Mouse (Mus musculus): ENCODE data around the gene Adamts16. TPM values are rescaled to one million over a fixed set of nuclear protein-coding genes. Genes with fewer than 3 reads are reported as not detected.
"Not testable (repeated sequence)": the region's sequence is repeated elsewhere in the genome, so short reads cannot be mapped to it uniquely, and the experiment has no call there.

Adamts16 gene
- polyA plus RNA-seq, 1 experiment from 2014 or later, result 1.1 TPM

GRCm38 (mm10) chr13:70874741-70875140 is 33.1 kb upstream of the Adamts16 start:
- Histone ChIP-seq H3K4me1 (ENCODE audit: control insufficient read depth, insufficient read depth, low read length) (no peaks in the 10 kb centered on the region), H3K27me3 (ENCODE audit: control insufficient read depth, insufficient read depth, low read length) (no peaks in the 10 kb centered on the region), H3K4me2 (replicated peaks; ENCODE audit: low read depth, low read length) (no peak overlapping the region), H3K9me3 (ENCODE audit: control insufficient read depth, low read depth, low read length) (no peaks in the 10 kb centered on the region), H3K36me3 (ENCODE audit: control insufficient read depth, insufficient read depth, low read length) (no peaks in the 10 kb centered on the region), H3K4me3 (ENCODE audit: low read depth, low read length) (no peak overlapping the region), H3K27ac (ENCODE audit: low read length) (no peak overlapping the region), H3K9ac (replicated peaks; ENCODE audit: low read depth, low read length) (no peak overlapping the region)
- ATAC-seq (ENCODE audit: insufficient number of reproducible peaks, insufficient read depth, low FRiP score, low read depth), result 0 out of 2 replicates have a peak, but pooled peaks have one; percentile 38

- H3K4me1 ChIP-seq (ENCODE audit: control insufficient read depth, insufficient read depth, low read length); ATAC-seq (ENCODE audit: insufficient number of reproducible peaks, insufficient read depth, low FRiP score, low read depth); H3K27ac ChIP-seq (ENCODE audit: low read length); H3K9me3 ChIP-seq (ENCODE audit: control insufficient read depth, low read depth, low read length); H3K9ac ChIP-seq (replicated peaks; ENCODE audit: low read depth, low read length); H3K4me3 ChIP-seq (ENCODE audit: low read depth, low read length); H3K36me3 ChIP-seq (ENCODE audit: control insufficient read depth, insufficient read depth, low read length); H3K27me3 ChIP-seq (ENCODE audit: control insufficient read depth, insufficient read depth, low read length); H3K4me2 ChIP-seq (replicated peaks; ENCODE audit: low read depth, low read length): not testable (repeated sequence)
- 58% methylated on average over 13 of the region's 13 CpGs for WGBS
These were observed 32.2 kb upstream of the Adamts16 start for GRCm38 (mm10) chr13:70873851-70874250.

- Histone ChIP-seq H3K4me1 (ENCODE audit: control insufficient read depth, insufficient read depth, low read length) (no peaks in the 10 kb centered on the region), H3K36me3 (ENCODE audit: control insufficient read depth, insufficient read depth, low read length) (no peaks in the 10 kb centered on the region), H3K4me2 (replicated peaks; ENCODE audit: low read depth, low read length) (no peak overlapping the region), H3K9me3 (ENCODE audit: control insufficient read depth, low read depth, low read length) (no peaks in the 10 kb centered on the region), H3K4me3 (ENCODE audit: low read depth, low read length) (no peak overlapping the region), H3K9ac (replicated peaks; ENCODE audit: low read depth, low read length) (no peak overlapping the region), H3K27me3 (ENCODE audit: control insufficient read depth, insufficient read depth, low read length) (no peaks in the 10 kb centered on the region), H3K27ac (ENCODE audit: low read length) (no peak overlapping the region)
- no peak for ATAC-seq (ENCODE audit: insufficient number of reproducible peaks, insufficient read depth, low FRiP score, low read depth)
- WGBS, result 67% methylated on average over 3 of the region's 3 CpGs
These were observed 29.4 kb upstream of the Adamts16 start for GRCm38 (mm10) chr13:70871049-70871448.

GRCm38 (mm10) chr13:70866971-70867625 is 25.5 kb upstream of the Adamts16 start:
- ATAC-seq (ENCODE audit: insufficient number of reproducible peaks, insufficient read depth, low FRiP score, low read depth), result peak; percentile 88
- Histone ChIP-seq H3K4me2 (replicated peaks; ENCODE audit: low read depth, low read length) (no peak overlapping the region), H3K36me3 (ENCODE audit: control insufficient read depth, insufficient read depth, low read length) (no peaks in the 10 kb centered on the region), H3K9me3 (ENCODE audit: control insufficient read depth, low read depth, low read length) (no peaks in the 10 kb centered on the region), H3K27me3 (ENCODE audit: control insufficient read depth, insufficient read depth, low read length) (no peaks in the 10 kb centered on the region), H3K4me1 (ENCODE audit: control insufficient read depth, insufficient read depth, low read length) (no peaks in the 10 kb centered on the region), H3K9ac (replicated peaks; ENCODE audit: low read depth, low read length) (no peak overlapping the region), H3K4me3 (ENCODE audit: low read depth, low read length) (no peak overlapping the region), H3K27ac (ENCODE audit: low read length) (no peak overlapping the region)
- WGBS, result 88% methylated on average over 11 of the region's 11 CpGs

DNA sequence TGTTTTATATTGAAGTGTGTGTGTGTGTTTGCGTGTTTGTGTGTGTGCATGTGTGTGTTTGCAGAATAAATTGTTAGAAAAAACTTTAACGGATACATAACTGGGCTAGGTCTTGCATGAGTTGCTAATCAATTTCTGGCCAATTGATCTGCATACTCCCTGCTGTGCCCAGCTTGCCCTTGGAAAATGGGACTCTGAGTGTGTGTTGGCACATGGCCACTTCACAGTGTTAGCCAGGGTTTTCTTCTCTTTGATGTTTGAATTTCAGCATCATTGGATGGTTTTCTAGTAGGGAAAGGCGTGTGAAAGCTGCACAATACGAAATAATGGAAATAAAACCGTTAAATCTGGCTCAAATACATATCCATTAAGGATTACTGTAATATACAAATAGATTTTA is 24.3 kb upstream of the Adamts16 start:
- no peaks in the 10 kb centered on the region for H3K9me3 ChIP-seq (ENCODE audit: control insufficient read depth, low read depth, low read length)
- no peaks in the 10 kb centered on the region for H3K36me3 ChIP-seq (ENCODE audit: control insufficient read depth, insufficient read depth, low read length)
- no peak overlapping the region for H3K4me2 ChIP-seq (replicated peaks; ENCODE audit: low read depth, low read length)
- H3K4me3 ChIP-seq (ENCODE audit: low read depth, low read length), result no peak overlapping the region
- no peaks in the 10 kb centered on the region for H3K4me1 ChIP-seq (ENCODE audit: control insufficient read depth, insufficient read depth, low read length)
- H3K9ac ChIP-seq (replicated peaks; ENCODE audit: low read depth, low read length), result no peak overlapping the region
- WGBS, result 87% methylated on average over 5 of the region's 5 CpGs
- no peak for ATAC-seq (ENCODE audit: insufficient number of reproducible peaks, insufficient read depth, low FRiP score, low read depth)
- H3K27me3 ChIP-seq (ENCODE audit: control insufficient read depth, insufficient read depth, low read length), result no peaks in the 10 kb centered on the region
- no peak overlapping the region for H3K27ac ChIP-seq (ENCODE audit: low read length)

DNA sequence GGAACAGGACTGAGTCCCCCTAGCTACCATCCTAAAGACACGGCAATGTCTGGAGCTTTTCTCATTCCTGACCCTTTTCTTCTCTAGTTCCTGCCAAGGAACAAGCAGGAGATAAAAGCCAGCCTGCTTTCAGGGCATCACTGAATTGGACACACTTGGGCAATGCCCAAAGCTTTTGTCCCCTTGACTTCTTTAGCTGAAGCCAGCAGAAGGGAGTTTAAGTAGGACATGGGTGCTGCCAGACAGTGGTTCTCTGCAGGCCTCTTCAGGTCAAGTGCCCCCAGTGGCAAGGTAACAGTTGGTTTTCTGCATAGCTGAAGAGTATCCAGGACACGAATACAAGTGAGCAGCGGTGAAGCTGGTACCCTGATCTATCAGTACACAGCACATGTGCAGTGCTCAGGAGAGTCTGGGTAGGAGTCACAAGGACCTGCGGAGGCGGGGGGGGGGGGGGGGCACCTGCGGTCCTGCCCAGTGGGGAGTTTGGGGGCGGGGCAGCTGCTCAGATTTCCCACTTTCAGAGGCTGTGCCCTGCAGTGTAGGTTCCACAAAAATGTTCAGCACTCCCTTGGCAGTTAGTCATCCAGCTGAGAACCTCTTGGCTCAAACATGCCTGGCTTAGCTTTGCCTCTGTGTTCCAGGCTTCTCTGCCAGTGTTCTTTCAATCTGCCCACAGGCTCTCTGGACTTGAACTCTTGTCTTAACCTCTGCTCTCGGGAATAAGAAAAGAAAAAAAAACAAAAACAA is 20.7 kb upstream of the Adamts16 start:
- no peaks in the 10 kb centered on the region for H3K4me1 ChIP-seq (ENCODE audit: control insufficient read depth, insufficient read depth, low read length)
- WGBS, result 48% methylated on average over 8 of the region's 8 CpGs
- no peaks in the 10 kb centered on the region for H3K36me3 ChIP-seq (ENCODE audit: control insufficient read depth, insufficient read depth, low read length)
- no peaks in the 10 kb centered on the region for H3K9me3 ChIP-seq (ENCODE audit: control insufficient read depth, low read depth, low read length)
- H3K4me3 ChIP-seq (ENCODE audit: low read depth, low read length), result no peak overlapping the region
- no peak for ATAC-seq (ENCODE audit: insufficient number of reproducible peaks, insufficient read depth, low FRiP score, low read depth)
- H3K4me2 ChIP-seq (replicated peaks; ENCODE audit: low read depth, low read length), result no peak overlapping the region
- no peak overlapping the region for H3K27ac ChIP-seq (ENCODE audit: low read length)
- H3K27me3 ChIP-seq (ENCODE audit: control insufficient read depth, insufficient read depth, low read length), result no peaks in the 10 kb centered on the region
- H3K9ac ChIP-seq (replicated peaks; ENCODE audit: low read depth, low read length), result no peak overlapping the region

GRCm38 (mm10) chr13:70853601-70854000 is 12.0 kb upstream of the Adamts16 start:
- ATAC-seq (ENCODE audit: insufficient number of reproducible peaks, insufficient read depth, low FRiP score, low read depth), result no peak; the same call in 1 of the 2 replicates
- H3K27ac ChIP-seq (ENCODE audit: low read length), result no peak overlapping the region
- H3K36me3 ChIP-seq (ENCODE audit: control insufficient read depth, insufficient read depth, low read length), result no peaks in the 10 kb centered on the region
- 0 out of 2 replicates have a peak, but pooled peaks cover 3% of the 10 kb centered on the region for H3K4me1 ChIP-seq (ENCODE audit: control insufficient read depth, insufficient read depth, low read length)
- no peak overlapping the region for H3K4me2 ChIP-seq (replicated peaks; ENCODE audit: low read depth, low read length)
- H3K9me3 ChIP-seq (ENCODE audit: control insufficient read depth, low read depth, low read length), result no peaks in the 10 kb centered on the region
- H3K9ac ChIP-seq (replicated peaks; ENCODE audit: low read depth, low read length), result no peak overlapping the region
- no peak overlapping the region for H3K4me3 ChIP-seq (ENCODE audit: low read depth, low read length)
- no peaks in the 10 kb centered on the region for H3K27me3 ChIP-seq (ENCODE audit: control insufficient read depth, insufficient read depth, low read length)

- Histone ChIP-seq H3K4me3 (ENCODE audit: low read depth, low read length) (no peak overlapping the region), H3K36me3 (ENCODE audit: control insufficient read depth, insufficient read depth, low read length) (no peaks in the 10 kb centered on the region), H3K27me3 (ENCODE audit: control insufficient read depth, insufficient read depth, low read length) (peaks cover 7% of the 10 kb centered on the region; the same call in 1 of the 2 replicates), H3K27ac (ENCODE audit: low read length) (no peak overlapping the region), H3K4me1 (ENCODE audit: control insufficient read depth, insufficient read depth, low read length) (0 out of 2 replicates have a peak, but pooled peaks cover 4% of the 10 kb centered on the region), H3K9ac (replicated peaks; ENCODE audit: low read depth, low read length) (no peak overlapping the region), H3K4me2 (replicated peaks; ENCODE audit: low read depth, low read length) (no peak overlapping the region), H3K9me3 (ENCODE audit: control insufficient read depth, low read depth, low read length) (no peaks in the 10 kb centered on the region)
- ATAC-seq (ENCODE audit: insufficient number of reproducible peaks, insufficient read depth, low FRiP score, low read depth), result no peak
- 41% methylated on average over 2 of the region's 2 CpGs for WGBS
These were observed 5.3 kb upstream of the Adamts16 start for GRCm38 (mm10) chr13:70846933-70847332.
